Mouse (Mus musculus) heart, embryonic 10.5 days (tissue): ENCODE results near the gene Clec16a. TPM values are rescaled to one million over a fixed set of nuclear protein-coding genes. Genes with fewer than 3 reads are reported as not detected.
A peak's percentile ranks its signal among the peaks of the same experiment; 100 is the strongest.

Experiments used
- DNase-seq: peaks from one replicate; pipeline ENCODE4 v3.0.0-alpha.2; 2017; ENCODE audit warnings: low spot score
- H3K27ac ChIP-seq: fragments of 300-500 bp; sonication (generic); 2 replicates; pipeline ENCODE4 v1.5.1; 2016; ENCODE audit warnings: mild to moderate bottlenecking
- H3K27me3 ChIP-seq: fragments of 300-500 bp; sonication (generic); 2 replicates; pipeline ENCODE4 v1.6.1; 2016; ENCODE audit warnings: mild to moderate bottlenecking; ENCODE audit not compliant: poor library complexity, insufficient read depth, severe bottlenecking
- H3K36me3 ChIP-seq: fragments of 300-500 bp; sonication (generic); 2 replicates; pipeline ENCODE4 v1.6.1; 2016; ENCODE audit warnings: mild to moderate bottlenecking, moderate library complexity
- H3K4me1 ChIP-seq: fragments of 300-500 bp; sonication (generic); 2 replicates; pipeline ENCODE4 v1.6.1; 2016; ENCODE audit warnings: mild to moderate bottlenecking
- H3K4me3 ChIP-seq: fragments of 300-500 bp; sonication (generic); 2 replicates; pipeline ENCODE4 v1.5.1; 2016; ENCODE audit warnings: mild to moderate bottlenecking, moderate library complexity
- H3K9me3 ChIP-seq: fragments of 300-500 bp; sonication (generic); 2 replicates; pipeline ENCODE4 v1.6.1; 2016; ENCODE audit warnings: mild to moderate bottlenecking, moderate library complexity
- WGBS: fragments of 180-500 bp; shearing (Covaris S2); methylation state at CpG from one replicate; pipeline ENCODE4 v1.1.7; 2016; 5-methylcytosine and 5-hydroxymethylcytosine counted together
- polyA plus RNA-seq: library from polyadenylated mRNA; unstranded; fragments of >200 nt; fragmentation: Nextera tagmentation; extraction: Ambion mirVana; gene quantifications from 2 replicates; pipeline ENCODE4 v1.2.1, GENCODE M21; 2016

Gene Clec16a
- polyA plus RNA-seq, 1 experiment from 2014 or later: 24.5 TPM

DNA sequence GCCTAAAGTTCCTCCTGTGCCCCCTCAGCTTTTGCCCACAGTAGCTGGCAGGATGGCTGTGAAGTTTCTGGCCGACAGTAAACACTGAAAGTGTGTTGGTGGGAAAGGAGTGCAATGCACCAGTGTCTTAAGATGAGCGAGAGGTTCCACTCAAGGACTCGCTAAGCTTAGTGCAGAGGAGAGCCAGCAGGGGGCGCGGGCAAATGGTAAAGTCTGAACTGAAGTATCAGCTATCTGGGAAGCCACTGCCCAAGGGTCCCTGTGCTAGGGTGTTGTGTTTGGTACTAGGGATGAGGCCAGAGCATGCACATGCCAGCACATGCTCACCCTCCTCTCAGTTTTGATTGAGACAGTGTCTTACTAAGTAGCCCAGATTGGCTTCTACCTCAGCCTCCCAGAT, 94.9 kb downstream of the Clec16a start:
- peaks cover 43% of the 10 kb centered on the region for H3K4me1 ChIP-seq
- no peak overlapping the region for H3K27ac ChIP-seq
- no peaks in the 10 kb centered on the region; the same call in 1 of the 2 replicates for H3K36me3 ChIP-seq
- H3K9me3 ChIP-seq: no peaks in the 10 kb centered on the region
- WGBS: 4% methylated on average over 5 of the region's 5 CpGs
- DNase-seq: no peak
- H3K27me3 ChIP-seq: no peaks in the 10 kb centered on the region
- no peak overlapping the region for H3K4me3 ChIP-seq

DNA sequence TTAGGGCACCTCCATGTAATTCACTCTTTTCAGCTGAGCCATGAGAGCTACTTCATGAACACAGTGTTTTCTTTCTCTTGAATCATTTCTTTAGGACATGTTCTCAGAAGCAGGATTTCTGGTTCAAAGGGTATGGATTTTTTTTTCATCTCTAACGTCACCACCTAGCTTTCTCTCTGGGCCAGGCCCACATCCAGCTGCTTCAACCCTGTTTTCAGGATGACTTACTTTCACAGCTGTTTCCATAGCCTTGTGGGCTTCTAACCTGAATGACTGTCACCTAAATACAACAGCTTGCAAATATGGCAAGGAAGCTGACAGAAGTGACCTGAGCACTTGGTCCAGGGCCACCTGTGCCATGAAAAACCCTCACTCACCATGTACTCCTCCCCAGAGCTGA, 96.0 kb downstream of the Clec16a start:
- H3K9me3 ChIP-seq: no peaks in the 10 kb centered on the region
- peaks cover 43% of the 10 kb centered on the region for H3K4me1 ChIP-seq
- DNase-seq: no peak
- 80% methylated on average over 1 of the region's 1 CpGs for WGBS
- H3K4me3 ChIP-seq: no peak overlapping the region
- no peak overlapping the region for H3K27ac ChIP-seq
- no peaks in the 10 kb centered on the region for H3K27me3 ChIP-seq
- H3K36me3 ChIP-seq: no peaks in the 10 kb centered on the region

DNA sequence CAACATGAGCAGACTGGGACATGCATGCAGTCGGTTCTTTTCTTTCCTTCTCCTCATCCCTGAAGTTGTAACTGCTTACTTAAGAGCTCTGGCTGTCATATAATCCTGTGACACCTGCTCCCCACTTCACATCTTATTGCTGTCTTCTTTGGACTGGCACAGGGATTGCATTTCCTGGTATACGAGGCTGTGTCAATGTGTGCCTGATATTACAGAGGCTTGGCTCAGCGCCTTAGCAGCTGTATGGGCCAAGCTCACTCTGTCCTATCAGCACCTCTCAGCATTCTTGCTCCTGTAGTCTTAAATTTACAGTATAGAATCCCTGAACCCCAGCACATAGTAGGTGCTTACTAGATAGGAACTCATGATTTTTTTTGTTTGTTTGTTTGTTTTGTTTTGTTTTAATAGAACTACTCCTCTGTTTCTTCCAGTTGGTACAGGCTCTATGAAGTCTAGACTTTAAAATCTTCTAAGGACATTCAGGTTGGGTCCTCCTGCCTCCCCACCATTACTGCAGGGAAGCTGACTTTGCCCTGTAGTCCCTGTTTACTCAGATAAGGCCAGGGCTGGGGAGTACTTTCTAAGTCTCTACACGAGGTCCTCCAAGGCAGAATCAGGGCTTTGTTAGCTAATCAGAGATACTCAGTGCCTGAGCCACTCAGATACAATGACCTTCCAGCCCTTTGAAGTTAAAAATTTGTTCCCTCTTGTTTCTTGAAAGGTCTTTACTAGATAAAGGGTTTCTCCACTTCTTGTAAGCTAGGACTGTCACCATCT, 97.9 kb downstream of the Clec16a start:
- Histone ChIP-seq H3K4me1 (peaks cover 40% of the 10 kb centered on the region), H3K4me3 (no peak overlapping the region), H3K9me3 (no peaks in the 10 kb centered on the region), H3K27me3 (no peaks in the 10 kb centered on the region), H3K36me3 (no peaks in the 10 kb centered on the region), H3K27ac (no peak overlapping the region)
- 39% methylated on average over 4 of the region's 4 CpGs for WGBS
- DNase-seq: no peak

DNA sequence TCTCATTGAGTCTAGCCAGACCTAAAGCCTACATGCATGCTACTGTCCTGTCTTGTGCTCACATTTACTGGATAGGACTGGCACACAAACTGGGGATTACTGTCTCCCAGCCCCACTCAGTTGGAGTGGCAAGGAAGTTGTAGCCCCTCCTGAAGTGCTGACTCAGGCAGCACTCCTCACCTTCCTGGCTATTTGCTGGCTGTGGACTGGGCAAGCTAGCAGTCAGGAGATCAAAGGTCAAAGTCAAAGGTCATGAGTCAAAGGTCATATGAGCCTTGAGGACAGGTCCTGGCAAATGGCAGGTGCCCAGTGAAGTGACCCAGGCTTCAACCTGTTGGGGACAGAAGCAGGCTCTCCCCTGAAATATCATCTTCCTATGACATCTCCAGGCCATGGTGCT, 99.1 kb downstream of the Clec16a start:
- Histone ChIP-seq H3K4me1 (peaks cover 28% of the 10 kb centered on the region), H3K9me3 (no peaks in the 10 kb centered on the region), H3K27ac (no peak overlapping the region; the same call in 1 of the 2 replicates), H3K27me3 (no peaks in the 10 kb centered on the region), H3K36me3 (no peaks in the 10 kb centered on the region), H3K4me3 (no peak overlapping the region)
- no peak for DNase-seq

DNA sequence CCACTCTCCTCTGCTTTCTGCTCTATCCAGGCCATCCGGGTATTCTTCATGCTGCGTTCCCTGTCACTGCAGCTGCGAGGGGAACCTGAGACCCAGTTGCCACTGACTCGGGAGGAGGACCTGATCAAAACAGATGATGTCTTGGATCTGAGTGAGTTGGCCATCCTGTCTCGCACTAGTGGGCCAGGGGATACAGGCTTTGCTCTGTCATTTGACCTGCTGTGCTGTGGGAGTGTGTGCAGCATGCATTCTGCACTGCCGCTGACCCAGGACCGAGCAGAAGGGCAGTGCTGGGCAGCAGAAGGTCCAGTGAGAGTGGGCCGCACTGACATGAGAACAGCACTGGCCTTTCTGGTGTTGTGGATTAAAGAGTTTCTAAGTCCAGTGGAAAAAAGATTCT, 99.6 kb downstream of the Clec16a start:
- no peaks in the 10 kb centered on the region for H3K9me3 ChIP-seq
- 83% methylated on average over 8 of the region's 8 CpGs for WGBS
- H3K4me1 ChIP-seq: peaks cover 23% of the 10 kb centered on the region

DNA sequence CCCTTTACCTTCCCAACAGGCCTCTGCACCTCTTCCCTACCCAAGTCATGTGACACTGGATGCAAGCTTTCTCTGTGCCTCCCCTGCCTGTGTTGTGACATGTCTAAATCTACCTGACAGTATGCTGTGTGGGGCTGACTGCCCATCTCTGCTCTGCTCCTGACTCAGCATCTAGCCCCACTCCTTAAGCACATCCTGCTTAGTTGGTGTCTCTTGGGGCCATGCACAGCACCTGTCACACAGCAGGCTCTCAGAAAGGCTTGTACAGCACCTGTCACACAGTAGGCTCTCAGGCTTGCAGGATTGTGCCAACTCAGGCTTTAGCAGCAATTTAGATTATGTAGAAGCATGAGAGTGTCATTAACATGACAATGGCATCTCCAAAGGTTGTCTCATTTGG, 106.7 kb downstream of the Clec16a start:
- no peaks in the 10 kb centered on the region for H3K36me3 ChIP-seq
- peaks cover 23% of the 10 kb centered on the region for H3K4me1 ChIP-seq
- H3K27me3 ChIP-seq: no peaks in the 10 kb centered on the region
- DNase-seq: no peak
- H3K27ac ChIP-seq: no peak overlapping the region
- no peak overlapping the region for H3K4me3 ChIP-seq
- no peaks in the 10 kb centered on the region for H3K9me3 ChIP-seq

More for the DNA sequence above, 99.6 kb downstream of the Clec16a start:
- no peak for DNase-seq
- Histone ChIP-seq H3K4me3 (no peak overlapping the region), H3K36me3 (no peaks in the 10 kb centered on the region), H3K27me3 (no peaks in the 10 kb centered on the region), H3K27ac (no peak overlapping the region)

DNA sequence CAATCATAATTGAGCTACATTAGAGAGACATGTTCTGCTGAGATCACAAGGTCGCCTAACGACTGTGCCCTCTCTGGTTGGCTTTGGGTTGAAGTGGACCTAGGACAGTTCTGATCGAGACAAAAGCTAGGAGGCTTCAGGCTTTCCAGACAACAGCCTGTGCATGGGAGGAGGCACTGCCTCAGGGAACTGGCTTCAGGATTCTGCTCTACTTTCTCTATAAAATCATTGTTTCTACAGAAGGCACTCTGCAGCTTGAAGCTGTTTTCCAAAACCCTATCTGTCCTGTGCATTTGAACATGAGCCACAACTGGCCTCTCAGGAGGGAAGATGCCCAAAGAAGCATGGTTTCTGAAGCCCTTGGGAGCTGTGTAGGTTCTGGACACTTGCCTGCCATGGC, 107.8 kb downstream of the Clec16a start:
- Histone ChIP-seq H3K27ac (no peak overlapping the region), H3K27me3 (no peaks in the 10 kb centered on the region), H3K36me3 (no peaks in the 10 kb centered on the region), H3K4me3 (no peak overlapping the region), H3K4me1 (peaks cover 25% of the 10 kb centered on the region), H3K9me3 (no peaks in the 10 kb centered on the region)
- 80% methylated on average over 3 of the region's 3 CpGs for WGBS
- no peak for DNase-seq

DNA sequence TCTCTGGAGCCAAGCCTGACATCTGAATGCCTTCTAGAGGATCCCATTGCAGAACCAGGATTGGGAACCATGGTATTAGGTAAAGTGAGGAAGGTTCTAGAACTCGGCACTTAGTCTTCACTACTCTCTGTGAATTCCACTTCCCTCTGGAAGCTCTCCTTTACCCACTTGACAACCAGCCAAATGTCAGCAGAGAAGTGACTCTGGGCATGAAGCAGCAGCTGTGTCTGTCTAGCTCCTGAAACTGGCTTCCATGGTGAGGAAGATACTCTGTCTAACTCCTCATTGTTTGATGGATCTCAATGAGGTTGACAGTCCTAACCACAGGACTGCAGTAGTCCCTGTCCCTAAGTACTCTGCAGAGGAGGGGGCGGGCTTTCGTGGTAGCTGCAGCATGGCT, 110.1 kb downstream of the Clec16a start:
- Histone ChIP-seq H3K36me3 (no peaks in the 10 kb centered on the region), H3K9me3 (no peaks in the 10 kb centered on the region), H3K27ac (no peak overlapping the region), H3K27me3 (no peaks in the 10 kb centered on the region), H3K4me1 (peaks cover 27% of the 10 kb centered on the region), H3K4me3 (no peak overlapping the region)
- 74% methylated on average over 3 of the region's 3 CpGs for WGBS
- no peak for DNase-seq

DNA sequence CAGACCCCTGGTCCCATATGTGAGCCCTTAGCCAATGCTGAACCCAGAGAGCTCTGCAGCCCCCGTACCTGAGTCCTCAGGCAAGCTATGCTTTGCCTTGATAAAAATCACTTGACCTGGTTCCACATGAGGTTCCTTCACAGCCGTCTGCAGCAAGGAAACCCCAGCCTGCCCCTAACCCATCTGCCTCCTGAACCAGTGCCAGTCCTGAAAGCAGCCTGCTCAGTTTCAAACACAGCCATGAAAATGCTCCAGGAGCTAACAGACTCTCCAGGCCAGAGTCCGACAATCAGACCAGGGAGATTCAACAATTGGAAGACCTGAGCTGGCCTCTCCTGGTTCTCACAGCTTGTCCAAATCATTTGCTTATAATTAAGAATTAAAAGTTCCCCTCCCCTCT, 110.8 kb downstream of the Clec16a start:
- Histone ChIP-seq H3K27ac (0 out of 2 replicates have a peak overlapping the region, but pooled peaks have one; percentile 47), H3K9me3 (no peaks in the 10 kb centered on the region), H3K36me3 (no peaks in the 10 kb centered on the region), H3K4me1 (peaks cover 34% of the 10 kb centered on the region), H3K27me3 (no peaks in the 10 kb centered on the region), H3K4me3 (no peak overlapping the region)
- WGBS: 62% methylated on average over 3 of the region's 3 CpGs
- DNase-seq: no peak

DNA sequence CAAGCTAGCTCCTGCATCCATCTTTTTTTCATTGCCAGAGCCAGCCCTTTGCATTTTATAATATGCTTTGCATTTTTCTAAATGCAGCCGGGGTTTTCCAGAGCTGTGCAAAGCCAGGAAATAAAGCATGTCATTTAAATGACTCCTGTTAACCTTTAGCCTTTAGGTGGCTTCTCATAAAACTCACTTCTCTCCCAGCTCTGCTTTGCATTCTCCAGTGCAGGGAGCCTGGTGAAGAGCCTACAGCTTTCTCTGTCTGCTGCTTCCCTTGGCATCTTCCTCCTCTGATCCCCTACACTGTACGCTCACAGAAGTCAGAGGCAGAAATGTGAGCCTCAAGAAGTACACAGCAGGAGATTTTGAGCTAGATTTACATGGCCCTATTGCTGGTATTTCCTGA, 111.3 kb downstream of the Clec16a start:
- no peak for DNase-seq
- WGBS: 59% methylated on average over 2 of the region's 2 CpGs
- Histone ChIP-seq H3K4me1 (peaks cover 37% of the 10 kb centered on the region), H3K27me3 (no peaks in the 10 kb centered on the region), H3K9me3 (no peaks in the 10 kb centered on the region), H3K36me3 (no peaks in the 10 kb centered on the region), H3K4me3 (no peak overlapping the region), H3K27ac (no peak overlapping the region)

DNA sequence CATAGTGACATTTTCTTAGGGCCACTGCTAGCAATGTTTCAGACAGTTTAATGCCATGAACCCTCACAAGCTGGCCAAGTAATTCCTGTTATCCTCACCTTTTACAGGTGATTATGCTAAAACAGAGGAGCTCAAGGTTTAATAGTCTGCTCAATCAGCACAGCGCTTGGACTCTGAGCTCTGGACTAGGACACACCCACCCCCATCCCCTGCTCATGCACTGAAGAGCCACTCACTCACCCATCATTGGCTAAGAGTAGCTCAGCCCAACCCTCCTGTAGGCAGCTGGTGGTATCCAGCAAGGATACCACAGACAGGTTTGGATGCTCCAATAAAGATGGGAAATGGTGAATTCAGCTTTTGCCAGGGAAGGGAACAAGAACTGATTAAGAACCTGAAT, 111.8 kb downstream of the Clec16a start:
- WGBS: 69% methylated on average over 1 of the region's 1 CpGs
- H3K4me1 ChIP-seq: peaks cover 41% of the 10 kb centered on the region
- no peak for DNase-seq

DNA sequence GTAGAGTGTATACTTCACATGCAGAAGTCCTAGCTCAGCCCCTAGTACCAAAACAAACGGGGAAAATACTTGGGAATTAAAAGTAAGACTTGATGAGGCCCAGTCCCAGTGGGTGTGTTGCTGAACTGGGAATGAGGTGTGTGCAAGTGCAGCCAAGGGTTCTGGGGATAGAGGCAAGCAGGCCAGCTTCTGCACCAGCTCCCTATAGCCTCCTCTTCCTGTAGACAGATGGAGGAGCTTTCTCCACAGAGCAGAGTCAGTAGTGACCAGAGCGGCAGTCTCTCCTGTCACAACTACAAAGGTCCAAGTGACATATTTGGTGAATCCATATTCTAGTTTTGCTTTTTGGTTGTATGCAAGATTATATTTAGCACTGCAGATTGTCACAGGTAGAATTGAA, 114.1 kb downstream of the Clec16a start:
- H3K4me3 ChIP-seq: no peak overlapping the region
- no peaks in the 10 kb centered on the region for H3K27me3 ChIP-seq
- 77% methylated on average over 2 of the region's 2 CpGs for WGBS
- H3K9me3 ChIP-seq: no peaks in the 10 kb centered on the region
- no peaks in the 10 kb centered on the region for H3K36me3 ChIP-seq
- no peak overlapping the region for H3K27ac ChIP-seq
- H3K4me1 ChIP-seq: peaks cover 42% of the 10 kb centered on the region
- DNase-seq: no peak

More for the DNA sequence above, 111.8 kb downstream of the Clec16a start:
- Histone ChIP-seq H3K9me3 (no peaks in the 10 kb centered on the region), H3K36me3 (no peaks in the 10 kb centered on the region), H3K4me3 (no peak overlapping the region), H3K27ac (no peak overlapping the region), H3K27me3 (no peaks in the 10 kb centered on the region)

DNA sequence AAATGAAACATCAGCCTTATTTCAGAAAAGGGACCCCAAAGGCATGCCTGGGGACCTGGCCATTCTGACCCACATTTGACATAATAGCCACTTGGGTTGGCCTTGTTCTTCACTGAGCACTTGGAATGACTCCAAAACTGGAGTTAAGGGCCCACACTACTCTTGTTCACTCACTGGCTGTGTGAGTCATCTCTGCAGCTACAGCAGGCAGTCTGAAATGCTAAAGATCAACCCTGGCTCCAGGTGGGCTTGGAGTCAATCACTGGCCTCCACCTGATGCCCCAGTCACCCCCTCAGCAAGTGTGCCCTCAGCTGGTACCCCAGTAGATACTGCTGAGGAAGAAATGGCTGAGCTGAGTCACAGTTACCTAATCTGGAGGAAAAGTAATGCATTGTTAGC, 115.4 kb downstream of the Clec16a start:
- no peak overlapping the region for H3K27ac ChIP-seq
- H3K4me1 ChIP-seq: peaks cover 50% of the 10 kb centered on the region
- H3K4me3 ChIP-seq: no peak overlapping the region
- DNase-seq: no peak
- H3K36me3 ChIP-seq: no peaks in the 10 kb centered on the region
- H3K9me3 ChIP-seq: no peaks in the 10 kb centered on the region
- no peaks in the 10 kb centered on the region for H3K27me3 ChIP-seq

DNA sequence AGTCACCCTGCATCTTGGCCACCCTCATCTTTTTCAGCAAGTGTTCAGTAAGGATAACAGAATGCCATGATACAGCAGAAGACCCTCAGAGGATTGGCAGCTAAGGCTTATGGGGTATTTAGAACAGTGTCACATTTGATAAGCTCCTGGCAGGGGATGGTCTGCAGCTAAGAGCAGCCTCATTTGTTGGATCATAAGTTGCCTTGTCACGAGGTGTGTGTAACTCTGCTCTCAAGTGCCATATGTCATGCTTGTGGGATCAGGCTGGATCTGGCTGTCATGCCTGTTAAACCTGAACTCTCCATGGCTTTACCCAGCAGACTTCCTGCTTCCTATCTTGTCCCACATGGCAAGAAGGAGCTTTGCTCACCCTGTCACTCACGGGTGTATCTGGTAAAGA, 116.2 kb downstream of the Clec16a start:
- H3K4me3 ChIP-seq: no peak overlapping the region
- H3K27me3 ChIP-seq: no peaks in the 10 kb centered on the region
- H3K27ac ChIP-seq: peak overlapping the region; percentile 43; the same call in 1 of the 2 replicates
- no peak for DNase-seq
- H3K36me3 ChIP-seq: no peaks in the 10 kb centered on the region
- 38% methylated on average over 2 of the region's 2 CpGs for WGBS
- no peaks in the 10 kb centered on the region for H3K9me3 ChIP-seq
- peaks cover 51% of the 10 kb centered on the region for H3K4me1 ChIP-seq
